Mouse (Mus musculus) leukemia stem cell, adult 10-12 weeks (primary cell): Measurements from ENCODE around the gene 8030411F24Rik. TPM values are rescaled to one million over a fixed set of nuclear protein-coding genes. Genes with fewer than 3 reads are reported as not detected.

Source experiments
- polyA plus RNA-seq: library from polyadenylated mRNA; stranded (reverse); fragments of >175 nt; gene quantifications from 2 replicates; pipeline ENCODE4 v1.2.3, GENCODE M21; 2012; ENCODE audit warnings: low replicate concordance

Gene 8030411F24Rik
- polyA plus RNA-seq: not detected in 2 replicates

DNA sequence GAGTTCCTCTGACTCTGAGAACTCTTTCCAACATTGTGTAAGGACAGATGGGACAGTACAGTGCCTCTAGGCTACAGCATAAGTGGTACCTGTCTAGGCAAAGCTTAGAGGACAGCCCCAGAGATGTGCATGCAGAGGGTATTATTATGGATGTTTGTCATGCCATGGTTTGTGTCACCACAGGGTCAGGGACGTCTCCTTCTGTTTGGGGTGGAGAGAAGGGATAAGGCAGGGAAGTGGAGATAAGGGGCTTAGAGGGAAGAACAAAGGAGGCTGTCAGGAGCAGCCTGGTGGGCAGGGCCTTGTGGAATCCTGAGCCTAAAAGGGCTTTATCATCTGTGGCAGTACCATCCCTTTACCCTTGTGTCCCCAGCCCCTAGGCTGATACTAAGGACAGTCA is at the start of gene 8030411F24Rik:
TSS of gene 8030411F24Rik (plus strand) at position 301 of the 400 bp plus-strand sequence.

GRCm38 (mm10) chr2:148732327-148733000 is 49.3 kb upstream of the 8030411F24Rik start, which contains the start of gene Napb:
Gene Napb (minus strand): TSS chr2:148732467.

DNA sequence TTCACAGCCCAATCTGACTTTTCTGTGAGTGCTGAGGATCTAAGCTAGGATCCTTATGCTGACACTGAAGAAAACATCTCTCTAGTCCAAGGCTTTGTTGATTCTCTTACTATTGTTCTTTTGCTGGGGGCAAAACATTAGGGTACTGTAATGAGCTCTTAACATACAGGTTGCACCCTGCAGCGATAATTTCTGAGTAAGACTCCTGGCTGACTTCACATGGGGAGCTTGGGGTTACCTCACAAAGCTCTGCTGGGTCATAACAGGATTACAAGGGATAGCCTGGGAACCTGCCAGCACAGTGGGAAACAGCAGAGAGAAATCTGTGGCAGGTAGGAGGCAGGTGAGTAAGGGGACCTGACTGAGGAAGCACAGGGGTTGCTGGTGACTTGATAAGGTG is 31.8 kb upstream of the 8030411F24Rik start, which contains the start of gene Cstl1:
TSS of gene Cstl1 (plus strand) at position 301 of the 400 bp plus-strand sequence.

DNA sequence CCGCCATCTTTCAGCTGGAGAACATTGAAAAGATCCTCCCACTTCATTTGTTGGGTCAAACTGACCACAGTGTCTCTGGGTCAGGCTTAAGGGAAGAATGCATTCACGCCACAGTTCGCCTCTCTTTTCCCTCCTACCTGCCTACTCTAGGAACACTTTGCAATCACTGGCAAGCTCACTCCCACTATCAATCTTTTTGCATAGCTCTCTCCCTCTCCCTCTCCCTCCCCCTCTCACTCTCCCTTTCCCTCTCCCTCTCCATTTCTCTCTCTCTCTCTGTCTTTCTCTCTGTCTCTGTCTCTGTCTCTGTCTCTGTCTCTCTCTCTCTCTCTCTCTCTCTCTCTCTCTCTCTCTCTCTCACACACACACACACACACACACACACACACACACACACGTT is 10.4 kb upstream of the 8030411F24Rik start, which contains the start of gene Cst11:
TSS of gene Cst11 (minus strand) at position 101 of the 400 bp plus-strand sequence.

DNA sequence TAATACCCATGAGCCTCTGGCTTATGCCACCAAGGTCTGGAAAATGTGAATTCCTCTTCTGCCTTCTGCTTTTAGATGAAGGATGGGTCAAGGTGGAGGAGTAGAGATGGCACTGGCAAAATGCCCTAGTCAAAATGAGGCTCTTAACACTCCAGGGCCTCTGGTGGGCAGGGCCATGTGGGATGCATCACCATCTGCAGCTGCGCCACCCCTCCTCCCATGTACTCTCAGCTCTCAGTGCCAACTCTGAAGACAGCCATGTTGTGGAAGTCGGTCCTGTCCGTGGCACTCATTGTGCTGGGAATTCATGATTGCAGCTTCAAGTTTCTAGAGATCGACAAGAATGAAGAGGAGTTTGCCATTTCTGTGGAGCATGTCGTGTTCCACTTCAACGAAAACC is 7.3 kb downstream of the 8030411F24Rik start, which contains the start of gene Cst12:
TSS of gene Cst12 (plus strand) at position 220 of the 400 bp plus-strand sequence.

DNA sequence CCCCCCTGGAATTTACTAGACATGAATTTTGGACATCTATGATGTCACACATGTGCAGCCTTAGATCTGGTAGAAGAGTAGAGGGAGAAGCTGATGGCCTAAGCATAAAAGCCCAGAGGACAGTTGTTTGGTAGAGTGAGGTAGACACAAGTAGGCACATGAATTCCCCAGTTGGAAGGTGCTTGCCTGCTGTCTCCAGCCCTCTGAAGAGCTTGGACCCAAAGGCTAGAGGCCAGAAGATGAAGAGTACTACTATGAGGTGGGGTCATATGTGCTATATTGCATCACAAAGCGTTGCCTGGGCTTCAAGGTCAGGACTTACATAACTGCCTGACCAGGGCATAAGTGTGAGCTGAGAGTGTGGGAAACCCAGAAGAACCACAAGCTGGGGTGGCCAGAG is 16.7 kb downstream of the 8030411F24Rik start, which contains the start of gene Cst8:
TSS of gene Cst8 (plus strand) at position 301 of the 400 bp plus-strand sequence.

DNA sequence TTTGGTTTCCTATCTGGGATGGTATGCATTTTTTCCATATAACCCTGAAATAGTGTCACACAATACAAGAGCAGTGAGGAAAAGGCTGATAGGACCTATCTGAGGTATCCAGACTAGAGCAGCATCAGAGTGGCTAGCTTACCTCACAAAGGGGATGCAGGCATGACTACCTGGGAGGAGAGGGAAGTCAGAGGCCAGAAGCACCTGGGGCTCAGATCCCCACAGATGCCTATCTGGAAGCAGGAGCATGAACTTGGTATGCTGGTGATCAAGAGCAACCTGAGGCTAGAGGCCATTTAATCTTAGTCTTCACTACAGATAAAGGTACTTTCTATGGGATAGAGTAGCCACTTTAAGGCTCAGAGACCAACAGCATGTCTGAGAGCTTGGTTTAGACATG is 38.1 kb downstream of the 8030411F24Rik start, which contains the start of gene Cst13:
TSS of gene Cst13 (plus strand) at position 173 of the 400 bp plus-strand sequence.

GRCm38 (mm10) chr2:148834912-148835311 is 53.1 kb downstream of the 8030411F24Rik start, which contains the start of gene Cst9:
Gene Cst9 (plus strand): TSS chr2:148835147.

Other genes with a start within 250 kb of the 8030411F24Rik start
- gene Nxt1, start 109.4 kb upstream of the 8030411F24Rik start, polyA plus RNA-seq: 17.3 and 17.4 TPM in 2 replicates
- gene Gzf1, start 101.0 kb upstream of the 8030411F24Rik start, polyA plus RNA-seq: 8.1 and 11.0 TPM in 2 replicates
- not detected in 2 replicates for gene Napb, start 49.5 kb upstream of the 8030411F24Rik start, polyA plus RNA-seq
- not detected in 2 replicates for gene Cstl1, start 31.7 kb upstream of the 8030411F24Rik start, polyA plus RNA-seq
- not detected in 2 replicates for gene Cst11, start 10.5 kb upstream of the 8030411F24Rik start, polyA plus RNA-seq
- not detected in 2 replicates for gene Cst12, start 7.4 kb downstream of the 8030411F24Rik start, polyA plus RNA-seq
- gene Cst8, start 16.8 kb downstream of the 8030411F24Rik start, polyA plus RNA-seq: not detected in 2 replicates
- not detected in 2 replicates for gene Cst13, start 38.1 kb downstream of the 8030411F24Rik start, polyA plus RNA-seq
- gene Cst9, start 53.1 kb downstream of the 8030411F24Rik start, polyA plus RNA-seq: not detected in 2 replicates
- gene 9230104L09Rik, start 83.0 kb downstream of the 8030411F24Rik start, polyA plus RNA-seq: not detected in 2 replicates
- gene Cst3, start 93.7 kb downstream of the 8030411F24Rik start, polyA plus RNA-seq: 182 and 224 TPM in 2 replicates
- not detected in 2 replicates for gene Gm1330, start 221.2 kb downstream of the 8030411F24Rik start, polyA plus RNA-seq
- not detected in 2 replicates for gene Gm10750, start 235.2 kb downstream of the 8030411F24Rik start, polyA plus RNA-seq